Mouse (Mus musculus) embryonic stem cell, embryonic (primary cell): ENCODE measurements at regions not wholly inside any gene's neighbourhood (a gene's known extent, or its start where the extent isn't known, plus 50 kb on each side); places are given as distances from the start of the nearest gene placed in this dataset.

Experiments
- CTCF ChIA-PET, 4 experiments: fragments of 300-600 bp in 2 of 4; fragments of 350-600 bp in 2 of 4; sonication (Branson Sonifier 250); formaldehyde crosslinking; loops; one replicate each; lab custom pipeline; 2022; ENCODE audit warnings: inconsistent platforms in 2 of 4; lab: Charles Lee
- POLR2A ChIA-PET, 4 experiments: fragments of 300-600 bp in 2 of 4; fragments of 350-600 bp in 2 of 4; sonication (Branson Sonifier 250); formaldehyde crosslinking; loops; one replicate each; lab custom pipeline; 2022; ENCODE audit warnings: antibody characterized with exemption in 4 of 4, inconsistent platforms in 1 of 4; lab: Charles Lee

GRCm38 (mm10) chr2:61470064-61470463 lies 108.3 kb upstream of the Tank start:
- ChIA-PET POLR2A (no interaction called here), CTCF (no interaction called here)

GRCm38 (mm10) chr2:61455902-61456301 lies 122.5 kb upstream of the Tank start:
- CTCF ChIA-PET: interaction anchor here in 2 of 4 experiments (1.7 to 2.1 kb wide), 2 partner anchors 707 to 708 kb away, joined by 6 to 12 read pairs; no protein-coding TSS in a partner anchor
- POLR2A ChIA-PET: no interaction called here

GRCm38 (mm10) chr2:61454729-61455128 lies 123.7 kb upstream of the Tank start:
- CTCF ChIA-PET: interaction anchor here (0.5 to 2.1 kb wide), 40 partner anchors 14 to 1013 kb away, joined by 3 to 12 read pairs (median 4); partner anchors contain the start of gene Rbms1 (in 1 of the 4)

GRCm38 (mm10) chr2:61454311-61454728 lies 124.1 kb upstream of the Tank start:
- ChIA-PET CTCF (interaction anchor here (0.5 to 2.1 kb wide), 39 partner anchors 17 to 1013 kb away, joined by 3 to 12 read pairs (median 4); partner anchors contain the start of gene Rbms1 (in 1 of the 4)), POLR2A (interaction anchor here in 2 of 4 experiments (0.6 to 1.0 kb wide), 3 partner anchors 34 to 725 kb away, joined by 3 to 4 read pairs (median 4); no protein-coding TSS in a partner anchor)

More at GRCm38 (mm10) chr2:61454729-61455128, 123.7 kb upstream of the Tank start:
- POLR2A ChIA-PET: interaction anchor here in 2 of 4 experiments (1.0 kb wide), 2 partner anchors 52 to 725 kb away, joined by 3 to 4 read pairs; no protein-coding TSS in a partner anchor

GRCm38 (mm10) chr2:61453490-61454281 lies 124.7 kb upstream of the Tank start:
- POLR2A ChIA-PET: interaction anchor here in 2 of 4 experiments (0.6 to 1.0 kb wide), 5 partner anchors 34 to 1030 kb away, joined by 3 to 4 read pairs (median 3); no protein-coding TSS in a partner anchor
- CTCF ChIA-PET: interaction anchor here (0.6 to 2.1 kb wide), 31 partner anchors 35 to 1010 kb away, joined by 3 to 12 read pairs (median 4); partner anchors contain the start of gene Rbms1 (in 1 of the 4)

- ChIA-PET POLR2A (interaction anchor here in 2 of 4 experiments (0.6 kb wide), 2 partner anchors 49 to 952 kb away, joined by 3 read pairs; no protein-coding TSS in a partner anchor), CTCF (interaction anchor here in 3 of 4 experiments (0.7 to 1.3 kb wide), 5 partner anchors 36 to 1010 kb away, joined by 3 to 4 read pairs (median 3); no protein-coding TSS in a partner anchor)
Observed at GRCm38 (mm10) chr2:61452581-61452980, 125.8 kb upstream of the Tank start.

GRCm38 (mm10) chr2:61450731-61451130 lies 127.7 kb upstream of the Tank start:
- CTCF ChIA-PET: no interaction called here
- POLR2A ChIA-PET: no interaction called here

- CTCF ChIA-PET: no interaction called here
- POLR2A ChIA-PET: no interaction called here
Observed at GRCm38 (mm10) chr2:61436591-61436990, 141.8 kb upstream of the Tank start.

- ChIA-PET POLR2A (no interaction called here), CTCF (no interaction called here)
Observed at GRCm38 (mm10) chr2:61407881-61408280, 170.5 kb upstream of the Tank start.

- ChIA-PET CTCF (no interaction called here), POLR2A (no interaction called here)
Observed at GRCm38 (mm10) chr2:61406104-61406751, 172.2 kb upstream of the Tank start.

GRCm38 (mm10) chr2:61405261-61405660 lies 173.1 kb upstream of the Tank start:
- ChIA-PET POLR2A (interaction anchor here in 1 of 4 experiments (0.6 kb wide), 1 partner anchor 412 kb away, joined by 4 read pairs; no protein-coding TSS in a partner anchor), CTCF (no interaction called here)

- POLR2A ChIA-PET: interaction anchor here (0.6 to 2.1 kb wide), 9 partner anchors 15 to 1020 kb away, joined by 3 to 5 read pairs (median 3); partner anchors contain the start of gene Ly75 (in 1 of the 4)
- CTCF ChIA-PET: interaction anchor here in 3 of 4 experiments (0.6 to 2.3 kb wide), 13 partner anchors 51 to 657 kb away, joined by 3 to 10 read pairs (median 3); no protein-coding TSS in a partner anchor
Observed at GRCm38 (mm10) chr2:61402588-61403487, 175.5 kb upstream of the Tank start.

- POLR2A ChIA-PET: interaction anchor here (0.6 to 2.1 kb wide), 6 partner anchors 19 to 1019 kb away, joined by 3 to 5 read pairs (median 3); partner anchors contain the start of gene Ly75 (in 1 of the 4)
Observed at GRCm38 (mm10) chr2:61401636-61402587, 176.5 kb upstream of the Tank start.

GRCm38 (mm10) chr2:61398633-61399032 lies 179.8 kb upstream of the Tank start:
- ChIA-PET POLR2A (no interaction called here), CTCF (no interaction called here)

More at GRCm38 (mm10) chr2:61401636-61402587, 176.5 kb upstream of the Tank start:
- CTCF ChIA-PET: interaction anchor here in 3 of 4 experiments (0.6 to 2.3 kb wide), 10 partner anchors 52 to 656 kb away, joined by 3 to 10 read pairs (median 3); no protein-coding TSS in a partner anchor

GRCm38 (mm10) chr2:61389622-61390021 lies 188.8 kb upstream of the Tank start:
- POLR2A ChIA-PET: no interaction called here
- CTCF ChIA-PET: no interaction called here

- ChIA-PET CTCF (no interaction called here), POLR2A (no interaction called here)
Observed at GRCm38 (mm10) chr2:61389207-61389606, 189.2 kb upstream of the Tank start.

- ChIA-PET POLR2A (interaction anchor here in 1 of 4 experiments (0.7 kb wide), 1 partner anchor 351 kb away, joined by 3 read pairs; no protein-coding TSS in a partner anchor), CTCF (no interaction called here)
Observed at GRCm38 (mm10) chr2:61387561-61387960, 190.8 kb upstream of the Tank start.
